Mouse (Mus musculus) lung, postnatal 0 days (tissue): ENCODE data around the gene Kcnt2. TPM values are rescaled to one million over a fixed set of nuclear protein-coding genes. Genes with fewer than 3 reads are reported as not detected.

ENCODE experiments used
- ATAC-seq: fragments of 200-750 bp; cut with Nextera tagmentation; 2 replicates; pipeline ENCODE4 v1.8.0; 2017; ENCODE audit warnings: moderate library complexity
- DNase-seq: peaks from one replicate; pipeline ENCODE4 v3.0.0-alpha.2; 2016; ENCODE audit warnings: low spot score
- H3K27ac ChIP-seq: fragments of 300-500 bp; sonication (generic); 2 replicates; pipeline ENCODE4 v1.5.1; 2014; ENCODE audit warnings: antibody characterized with exemption, mild to moderate bottlenecking, low read length, mixed read lengths
- H3K27me3 ChIP-seq: fragments of 300-500 bp; sonication (generic); replicated peaks from 2 replicates; pipeline ENCODE4 v1.6.1; 2014; ENCODE audit warnings: low read length, mixed read lengths; ENCODE audit not compliant: insufficient read depth
- H3K36me3 ChIP-seq: fragments of 300-500 bp; sonication (generic); 2 replicates; pipeline ENCODE4 v1.6.1; 2014; ENCODE audit warnings: low read length, mixed read lengths; ENCODE audit not compliant: insufficient read depth
- H3K4me1 ChIP-seq: fragments of 300-500 bp; sonication (generic); 2 replicates; pipeline ENCODE4 v1.6.1; 2014; ENCODE audit warnings: antibody characterized with exemption, low read depth, low read length, mixed read lengths; ENCODE audit not compliant: insufficient read depth
- H3K4me2 ChIP-seq: fragments of 300-500 bp; sonication (generic); replicated peaks from 2 replicates; pipeline ENCODE4 v1.6.1; 2014; ENCODE audit warnings: low read depth, mild to moderate bottlenecking, low read length, moderate library complexity, mixed read lengths
- H3K4me3 ChIP-seq: fragments of 300-500 bp; sonication (generic); 2 replicates; pipeline ENCODE4 v1.5.1; 2014; ENCODE audit warnings: low read depth, low read length
- H3K9ac ChIP-seq: fragments of 300-500 bp; sonication (generic); replicated peaks from 2 replicates; pipeline ENCODE4 v1.6.1; 2014; ENCODE audit warnings: low read depth, mild to moderate bottlenecking
- H3K9me3 ChIP-seq: fragments of 300-500 bp; sonication (generic); 2 replicates; pipeline ENCODE4 v1.6.1; 2016; ENCODE audit warnings: low read length, mixed read lengths
- CTCF ChIP-seq: IDR thresholded peaks from 2 replicates; pipeline ENCODE4 v1.5.1; 2016; ENCODE audit warnings: antibody characterized with exemption, mild to moderate bottlenecking
- EP300 ChIP-seq: IDR thresholded peaks from 2 replicates; pipeline ENCODE4 v1.6.1; 2016; ENCODE audit warnings: antibody characterized with exemption, mild to moderate bottlenecking, control low read depth
- WGBS: fragments of 180-500 bp; shearing (Covaris S2); extraction: QIAGEN DNeasy Blood & Tissue Kit; methylation state at CpG from one replicate; pipeline ENCODE4 v1.1.7; 2014; 5-methylcytosine and 5-hydroxymethylcytosine counted together
- polyA plus RNA-seq: library from polyadenylated mRNA; unstranded; fragments of >200 nt; fragmentation: Nextera tagmentation; extraction: Ambion mirVana; gene quantifications from 2 replicates; pipeline ENCODE4 v1.2.1, GENCODE M21; 2015

The Kcnt2 gene
- polyA plus RNA-seq, 1 experiment from 2014 or later = not detected

DNA sequence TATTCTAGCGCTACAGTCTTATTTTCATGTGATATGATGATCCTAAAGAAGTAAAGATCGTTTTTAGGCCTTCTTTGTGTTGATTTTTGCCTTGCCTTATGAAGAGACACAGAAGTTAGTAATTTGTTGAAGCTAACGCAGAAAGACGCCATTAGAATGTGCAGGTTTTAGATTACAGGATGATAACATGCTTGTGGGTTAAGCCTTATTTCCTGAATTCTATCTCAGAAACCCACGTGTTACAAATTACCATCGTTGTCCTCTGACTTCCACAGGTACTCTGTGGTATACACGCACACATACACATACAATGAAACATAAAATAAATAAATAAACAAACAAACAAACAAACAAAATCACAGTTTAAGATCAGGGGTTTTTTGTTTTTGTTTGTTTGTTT is 326.2 kb downstream of the Kcnt2 start:
- no peaks in the 10 kb centered on the region for H3K4me1 ChIP-seq
- no peaks in the 10 kb centered on the region for H3K36me3 ChIP-seq
- no peak for ATAC-seq
- H3K27ac ChIP-seq = no peak overlapping the region
- H3K27me3 ChIP-seq = no peaks in the 10 kb centered on the region
- WGBS = 70% methylated on average over 7 of the region's 7 CpGs
- no peak overlapping the region for H3K9ac ChIP-seq
- DNase-seq = no peak
- no peak for TF ChIP-seq EP300
- TF ChIP-seq CTCF = no peak
- H3K4me3 ChIP-seq = no peak overlapping the region
- no peaks in the 10 kb centered on the region for H3K9me3 ChIP-seq
- no peak overlapping the region for H3K4me2 ChIP-seq

DNA sequence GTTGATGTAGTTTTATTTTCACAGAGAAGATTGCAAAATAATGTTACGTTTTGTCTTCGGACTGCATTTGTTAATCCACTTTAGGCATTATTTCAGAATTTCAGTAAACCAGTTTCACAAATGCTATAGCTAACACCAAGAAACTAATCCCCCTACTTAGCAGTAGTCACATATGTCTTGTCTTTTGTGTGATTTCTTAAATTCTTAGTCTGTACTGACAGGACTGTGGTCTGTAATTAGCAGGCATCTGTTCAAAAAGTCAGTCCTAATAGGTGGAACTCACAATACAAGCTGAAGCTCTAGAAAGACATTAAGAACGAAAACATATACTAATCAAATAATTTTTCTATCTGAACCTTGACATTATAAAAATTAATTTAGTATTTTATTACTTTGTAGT is 332.6 kb downstream of the Kcnt2 start:
- no peaks in the 10 kb centered on the region for H3K9me3 ChIP-seq
- H3K27ac ChIP-seq = no peak overlapping the region
- no peaks in the 10 kb centered on the region for H3K27me3 ChIP-seq
- no peak overlapping the region for H3K9ac ChIP-seq
- no peaks in the 10 kb centered on the region for H3K36me3 ChIP-seq
- 82% methylated on average over 3 of the region's 3 CpGs for WGBS
- TF ChIP-seq EP300 = no peak
- no peak for TF ChIP-seq CTCF
- H3K4me2 ChIP-seq = no peak overlapping the region
- H3K4me3 ChIP-seq = no peak overlapping the region
- ATAC-seq = no peak
- no peak for DNase-seq
- no peaks in the 10 kb centered on the region for H3K4me1 ChIP-seq

DNA sequence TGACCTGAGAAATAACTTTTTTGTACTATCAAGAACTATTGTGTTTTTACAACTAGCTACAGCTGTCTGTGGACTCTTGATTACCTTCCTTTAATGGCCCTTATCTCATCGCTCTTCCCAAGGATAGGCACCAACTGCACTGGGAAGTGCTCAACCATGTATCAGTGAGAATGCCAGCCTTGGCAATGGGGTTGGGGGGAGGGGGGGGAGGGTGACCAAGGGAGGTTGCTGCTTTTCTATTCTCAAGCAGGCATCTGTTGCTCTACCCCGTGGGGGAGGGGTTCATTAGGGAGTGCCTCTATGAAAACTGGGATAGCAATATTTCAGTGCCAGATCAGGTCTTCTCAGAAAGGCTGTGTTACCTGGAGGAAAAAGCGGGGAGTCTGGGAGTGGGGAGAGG is 342.3 kb downstream of the Kcnt2 start:
- no peaks in the 10 kb centered on the region for H3K36me3 ChIP-seq
- no peaks in the 10 kb centered on the region for H3K4me1 ChIP-seq
- DNase-seq = no peak
- no peak overlapping the region for H3K4me2 ChIP-seq
- no peak overlapping the region for H3K4me3 ChIP-seq
- no peaks in the 10 kb centered on the region for H3K27me3 ChIP-seq
- H3K27ac ChIP-seq = no peak overlapping the region
- no peak overlapping the region for H3K9ac ChIP-seq
- ATAC-seq = no peak
- TF ChIP-seq CTCF = no peak
- no peak for TF ChIP-seq EP300
- 71% methylated on average over 3 of the region's 3 CpGs for WGBS
- no peaks in the 10 kb centered on the region for H3K9me3 ChIP-seq

DNA sequence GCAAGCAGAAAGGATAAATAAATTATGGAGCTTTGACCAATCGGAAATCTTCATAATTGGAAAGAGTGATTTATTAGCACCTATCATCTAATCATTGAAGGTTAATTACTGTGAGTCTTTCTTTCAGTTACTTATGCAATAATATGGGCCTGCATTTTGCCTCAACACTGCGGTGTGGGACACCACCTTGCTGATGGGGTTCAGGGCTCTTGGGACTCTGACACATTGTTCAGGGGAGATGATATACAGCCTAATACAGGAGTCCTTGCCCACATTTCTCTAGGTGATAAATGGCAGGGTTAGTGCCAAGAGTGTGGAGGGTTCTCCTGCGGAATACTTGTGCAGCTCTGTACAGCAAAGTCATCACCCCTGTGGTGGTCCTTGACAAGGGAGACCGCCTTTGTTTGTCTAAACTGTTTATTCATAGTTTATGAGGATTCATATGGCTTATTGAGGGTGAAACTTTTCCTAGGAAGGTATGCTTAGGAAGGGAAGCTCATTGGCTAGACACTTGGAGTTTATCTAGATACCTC is 362.9 kb downstream of the Kcnt2 start:
- no peaks in the 10 kb centered on the region for H3K9me3 ChIP-seq
- H3K4me3 ChIP-seq = no peak overlapping the region
- H3K4me2 ChIP-seq = no peak overlapping the region
- TF ChIP-seq CTCF = no peak
- TF ChIP-seq EP300 = no peak
- H3K4me1 ChIP-seq = no peaks in the 10 kb centered on the region
- no peak overlapping the region for H3K9ac ChIP-seq
- H3K27ac ChIP-seq = no peak overlapping the region
- ATAC-seq = no peak
- WGBS = 81% methylated on average over 4 of the region's 4 CpGs
- no peak for DNase-seq
- no peaks in the 10 kb centered on the region for H3K36me3 ChIP-seq
- no peaks in the 10 kb centered on the region for H3K27me3 ChIP-seq

DNA sequence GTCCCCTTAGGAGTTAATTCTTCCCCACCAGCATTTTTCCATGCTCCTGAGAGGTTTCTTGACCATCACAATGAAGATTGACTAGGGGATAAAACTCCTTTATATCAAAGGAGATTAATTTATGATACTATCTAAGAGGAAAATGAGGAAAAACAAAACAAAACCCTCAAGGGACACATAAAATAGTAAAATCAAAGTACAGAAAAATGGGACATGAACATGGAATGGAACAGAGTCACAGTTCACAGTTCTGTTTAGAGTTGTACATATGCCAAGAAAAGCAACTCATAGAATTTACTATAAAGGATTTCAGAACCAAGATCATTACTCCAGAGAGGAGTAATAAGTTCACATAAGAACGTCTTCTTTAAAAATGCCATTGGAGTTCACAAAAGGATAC is 367.1 kb downstream of the Kcnt2 start:
- no peaks in the 10 kb centered on the region for H3K27me3 ChIP-seq
- no peak overlapping the region for H3K9ac ChIP-seq
- H3K4me3 ChIP-seq = no peak overlapping the region
- H3K36me3 ChIP-seq = no peaks in the 10 kb centered on the region
- H3K4me1 ChIP-seq = no peaks in the 10 kb centered on the region
- WGBS = 67% methylated on average over 1 of the region's 1 CpGs
- TF ChIP-seq EP300 (no peak), CTCF (no peak)
- no peaks in the 10 kb centered on the region for H3K9me3 ChIP-seq
- H3K4me2 ChIP-seq = no peak overlapping the region
- DNase-seq (no peak), ATAC-seq (no peak)
- no peak overlapping the region for H3K27ac ChIP-seq

DNA sequence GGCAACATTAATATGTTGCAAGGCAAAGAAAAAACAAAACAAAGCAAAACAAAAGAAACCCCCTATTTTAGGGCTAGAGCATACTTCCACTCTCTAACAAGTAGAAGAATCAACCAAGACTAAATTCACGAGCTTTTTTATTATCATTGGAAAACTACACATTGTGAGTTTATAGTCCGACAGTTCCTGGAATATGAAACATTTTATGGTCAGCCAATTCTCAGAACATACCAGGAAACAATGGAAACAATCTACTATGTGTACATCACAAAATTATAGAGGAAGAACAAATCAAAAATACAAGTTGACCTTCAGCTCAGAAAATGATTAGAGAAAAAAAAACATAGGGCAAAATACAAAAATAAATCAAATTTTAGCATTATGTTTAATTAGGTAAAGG is 368.9 kb downstream of the Kcnt2 start:
- TF ChIP-seq EP300 = no peak
- Histone ChIP-seq H3K36me3 (no peaks in the 10 kb centered on the region), H3K9me3 (no peaks in the 10 kb centered on the region), H3K9ac (no peak overlapping the region), H3K4me2 (no peak overlapping the region), H3K27ac (no peak overlapping the region), H3K4me3 (no peak overlapping the region), H3K4me1 (no peaks in the 10 kb centered on the region), H3K27me3 (no peaks in the 10 kb centered on the region)
- 68% methylated on average over 2 of the region's 2 CpGs for WGBS
- DNase-seq (no peak), ATAC-seq (no peak)

DNA sequence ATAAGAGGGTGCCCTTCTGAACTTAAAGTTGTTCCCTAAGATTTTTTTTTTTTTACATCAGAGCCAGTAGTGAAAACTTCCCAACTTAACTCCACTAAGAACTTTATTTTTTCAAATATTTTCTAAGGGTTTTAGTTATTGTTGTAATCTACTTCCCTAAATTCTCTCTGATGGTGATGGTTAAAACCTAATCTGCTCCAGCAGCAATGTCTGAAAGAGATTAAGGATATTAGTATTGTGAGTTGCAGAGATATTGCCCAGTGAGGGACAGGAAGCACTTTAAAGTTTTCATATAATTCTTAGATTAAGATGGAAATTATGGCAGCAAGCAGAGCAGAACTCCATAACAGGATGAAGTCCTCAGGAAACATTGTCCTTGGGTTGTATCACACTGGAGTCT is 372.2 kb downstream of the Kcnt2 start:
- H3K27ac ChIP-seq = no peak overlapping the region
- ATAC-seq (no peak), DNase-seq (no peak)
- H3K36me3 ChIP-seq = no peaks in the 10 kb centered on the region
- H3K4me1 ChIP-seq = no peaks in the 10 kb centered on the region
- no peak for TF ChIP-seq CTCF
- TF ChIP-seq EP300 = no peak
- no peak overlapping the region for H3K4me2 ChIP-seq
- no peak overlapping the region for H3K4me3 ChIP-seq
- no peak overlapping the region for H3K9ac ChIP-seq
- H3K27me3 ChIP-seq = no peaks in the 10 kb centered on the region
- no peaks in the 10 kb centered on the region for H3K9me3 ChIP-seq
